Mouse (Mus musculus) cerebellum, adult 11-12 months (tissue): Measurements from ENCODE around the gene Ifngr2.

Experiments
- DNase-seq: peaks from one replicate; pipeline ENCODE4 v3.0.0; 2022

Gene Ifngr2

DNA sequence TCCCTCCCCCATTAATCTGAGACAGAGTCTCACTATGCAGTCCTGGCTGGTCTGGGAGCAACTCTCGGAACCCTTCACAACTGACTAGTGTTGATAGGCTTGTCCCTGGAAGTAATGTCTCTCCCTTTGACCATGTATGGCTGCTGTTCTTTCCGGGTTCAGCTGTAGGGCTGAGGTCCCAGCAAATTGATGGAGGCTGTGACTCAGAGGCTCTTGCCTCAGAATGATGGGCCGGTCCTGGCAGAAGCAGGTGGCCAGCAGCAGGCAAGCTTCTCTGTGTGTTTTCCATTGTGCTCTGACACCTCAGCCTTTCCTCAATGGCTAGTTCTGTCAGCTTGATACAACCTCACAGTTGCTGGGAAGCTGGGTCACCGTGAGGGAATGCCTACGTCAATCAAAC lies 65.7 kb downstream of the Ifngr2 start:
- DNase-seq: no peak

DNA sequence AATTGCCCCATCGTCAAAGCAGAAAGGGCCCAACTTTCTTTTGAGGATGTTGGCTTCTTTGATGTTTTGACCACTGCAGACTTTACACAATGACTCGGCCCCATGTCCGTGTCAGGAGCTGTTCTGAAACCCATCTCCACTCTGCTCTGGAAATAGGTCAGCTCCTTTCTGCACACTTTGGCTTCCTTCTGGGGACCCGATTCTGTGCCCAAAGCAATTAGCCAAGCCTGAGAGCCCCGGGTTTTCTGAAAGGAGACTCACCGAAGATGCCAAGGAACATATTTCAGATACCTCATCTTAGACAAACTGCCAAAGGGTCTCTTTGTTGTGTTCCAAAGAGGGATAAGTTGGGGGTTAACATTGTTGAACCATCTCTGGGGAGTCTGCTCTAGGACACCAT lies 67.7 kb downstream of the Ifngr2 start:
- DNase-seq: no peak
